Mouse (Mus musculus) megakaryocyte progenitor cell, adult 5-6 weeks (primary cell): ENCODE data around the gene Taf6. TPM values are rescaled to one million over a fixed set of nuclear protein-coding genes. Genes with fewer than 3 reads are reported as not detected.
"Not testable (repeated sequence)": the region's sequence is repeated elsewhere in the genome, so short reads cannot be mapped to it uniquely, and the experiment has no call there.

Source experiments
- ATAC-seq: replicated peaks from 2 replicates; pipeline ENCODE4 v1.8.0; 2016; ENCODE audit warnings: mild to moderate bottlenecking, moderate TSS enrichment, inconsistent platforms; ENCODE audit not compliant: poor library complexity
- total RNA-seq, 2 experiments: library from RNA; stranded (forward) in 1 of 2; stranded (reverse) in 1 of 2; fragments of 157-497, 149-512 nt in 1 of 2; fragments of 200-1000 nt in 1 of 2; gene quantifications; 2 replicates each; pipeline versions ENCODE4 v1.2.3 to v1.2.4; 2015 to 2017

Gene Taf6
- total RNA-seq (2015) (23.2 and 29.5 TPM in 2 replicates), total RNA-seq (2017) (34.0 and 43.8 TPM in 2 replicates)

GRCm38 (mm10) chr5:138186950-138187638, at the start of gene Taf6, which contains the start of gene Cnpy4:
Taf6 (minus strand) TSS chr5:138187451.
Cnpy4 (plus strand) TSS chr5:138187485.
- peak; percentile 76 for ATAC-seq

- ATAC-seq: no peak
Observed at GRCm38 (mm10) chr5:138234224-138234623, 47.0 kb upstream of the Taf6 start.

GRCm38 (mm10) chr5:138233778-138234177, 46.5 kb upstream of the Taf6 start:
- no peak for ATAC-seq

GRCm38 (mm10) chr5:138229511-138229910, 42.3 kb upstream of the Taf6 start:
- peak; percentile 23; the same call in 1 of the 2 replicates for ATAC-seq

GRCm38 (mm10) chr5:138228026-138228425, 40.8 kb upstream of the Taf6 start:
- ATAC-seq: peak; percentile 60

- peak; percentile 86 for ATAC-seq
Observed at GRCm38 (mm10) chr5:138227367-138227766, 40.1 kb upstream of the Taf6 start.

- ATAC-seq: peak; percentile 32; the same call in 1 of the 2 replicates
Observed at GRCm38 (mm10) chr5:138226491-138226890, 39.2 kb upstream of the Taf6 start.

GRCm38 (mm10) chr5:138225700-138226099, 38.4 kb upstream of the Taf6 start, which contains the start of gene Nxpe5:
Nxpe5 (plus strand) TSS chr5:138225898.
- ATAC-seq: no peak

- no peak for ATAC-seq
Observed at GRCm38 (mm10) chr5:138223287-138223686, 36.0 kb upstream of the Taf6 start.

- peak; percentile 92 for ATAC-seq
Observed at GRCm38 (mm10) chr5:138222111-138222510, 34.9 kb upstream of the Taf6 start.

GRCm38 (mm10) chr5:138219864-138220263, 32.6 kb upstream of the Taf6 start:
- ATAC-seq: no peak

- not testable (repeated sequence) for ATAC-seq
Observed at GRCm38 (mm10) chr5:138216632-138217031, 29.4 kb upstream of the Taf6 start.

- ATAC-seq: no peak
Observed at GRCm38 (mm10) chr5:138207873-138208272, 20.6 kb upstream of the Taf6 start.

GRCm38 (mm10) chr5:138207253-138207652, 20.0 kb upstream of the Taf6 start:
- ATAC-seq: peak; percentile 81

GRCm38 (mm10) chr5:138202086-138202485, 14.8 kb upstream of the Taf6 start:
- no peak for ATAC-seq

GRCm38 (mm10) chr5:138199576-138199975, 12.3 kb upstream of the Taf6 start:
- no peak for ATAC-seq

- peak; percentile 30 for ATAC-seq
Observed at GRCm38 (mm10) chr5:138195463-138195862, 8.2 kb upstream of the Taf6 start.

- ATAC-seq: peak; percentile 35
Observed at GRCm38 (mm10) chr5:138194755-138195345, 7.6 kb upstream of the Taf6 start.

GRCm38 (mm10) chr5:138193771-138194727, 6.8 kb upstream of the Taf6 start, which contains the start of gene Mblac1:
Mblac1 (plus strand) TSS chr5:138194314.
- peak; percentile 83 for ATAC-seq

GRCm38 (mm10) chr5:138187661-138188306, 533 bp upstream of the Taf6 start:
- peak; percentile 83 for ATAC-seq
